Comparison of ENCODE assay signal across 9 mouse cellular contexts in the genomic region with DNA sequence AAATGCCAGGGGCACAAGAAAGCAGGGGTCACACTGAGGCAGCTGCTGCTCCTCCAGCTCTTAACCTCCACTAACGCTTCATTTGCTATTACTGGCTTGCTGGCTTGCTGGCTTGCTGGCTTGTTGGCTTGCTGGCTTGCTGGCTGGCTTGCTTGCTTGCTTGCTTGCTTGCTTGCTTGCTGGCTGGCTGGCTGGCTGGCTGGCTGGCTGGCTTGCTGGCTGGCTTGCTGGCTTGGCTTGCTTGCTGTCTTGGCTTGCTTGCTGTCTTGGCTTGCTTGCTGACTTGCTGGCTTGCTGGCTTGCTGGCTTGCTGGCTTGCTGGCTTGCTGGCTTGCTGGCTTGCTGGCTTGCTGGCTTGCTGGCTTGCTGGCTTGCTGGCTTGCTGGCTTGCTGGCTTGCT. TPM values are rescaled to one million over a fixed set of nuclear protein-coding genes. Genes with fewer than 3 reads are reported as not detected.
DNase-seq lines count a peak whose midpoint lies in the region.
"Not testable (repeated sequence)": the region's sequence is repeated elsewhere in the genome, so short reads cannot be mapped to it uniquely, and the experiment has no call there.
"Had no signal": no experiment of that assay in that cellular context is flagged by ENCODE, and none has a peak within 500 bp of the region (broad histone marks: within the 10 kb centered on the region; RNA-seq: fewer than 3 reads in every experiment).

No protein-coding gene starts in this region.

- peak; percentile 2 for DNase-seq in NIH3T3 (ENCODE audit: low read depth)
- DNase-seq in cerebellum, adult 11 months, result peak; percentile 70
- DNase-seq in cerebellum, postnatal 36 days, result peak; percentile 72 to 78
- DNase-seq in gastrocnemius, postnatal 25 days, result peak; percentile 91
- DNase-seq in heart, postnatal 25 days (ENCODE audit: low spot score), result peak; percentile 65
- DNase-seq in kidney, postnatal 25 days, result peak; percentile 47 to 60
- peak; percentile 85 for DNase-seq in left cerebral cortex, postnatal 4 days
- DNase-seq in right cerebral cortex, adult 18-20 months, result peak; percentile 15

- intact Hi-C loops in heart, postnatal 25 days (cut with DNase I), result loop anchor here (10.0 kb wide), 1 partner anchor 254 kb away; no protein-coding TSS in a partner anchor
- intact Hi-C loops in left cerebral cortex, postnatal 4 days (cut with DNase I), result not testable (repeated sequence)

RNA-seq across cellular contexts. Expression of a gene that starts 17.0 kb away (rescaled TPM):
- under 1 TPM in 1 of 2 experiments, not detected in 1; 0.11 TPM for total RNA-seq in gastrocnemius, postnatal 25 days (2021)
- total RNA-seq in heart, postnatal 25 days (2021), result 1 to 10 TPM in 1 of 2 experiments, under 1 TPM in 1; 0.92 to 1.6 TPM
- total RNA-seq in left cerebral cortex, postnatal 4 days (2021), result not detected
- total RNA-seq: left cerebral cortex, adult 2 months had no signal

RNA-seq across cellular contexts. Expression of a gene that starts 38.1 kb away (rescaled TPM):
- not detected for total RNA-seq in gastrocnemius, postnatal 25 days (2021)
- total RNA-seq in heart, postnatal 25 days (2021), result not detected
- not detected for total RNA-seq in left cerebral cortex, postnatal 4 days (2021)
- total RNA-seq: left cerebral cortex, adult 2 months had no signal

RNA-seq across cellular contexts. Expression of a gene that starts 52.5 kb away (rescaled TPM):
- 1 to 10 TPM in 1 of 2 experiments, under 1 TPM in 1; 0.38 to 1.3 TPM for total RNA-seq in gastrocnemius, postnatal 25 days (2021)
- 1 to 10 TPM; 2.8 to 3.7 TPM for total RNA-seq in heart, postnatal 25 days (2021)
- total RNA-seq in left cerebral cortex, postnatal 4 days (2021), result under 1 TPM; 0.22 to 0.40 TPM

Comparison
In these comparisons a context has a peak if more than half of its experiments do, and no peak if none do; other contexts are left out.
1. Peak in every context shown above with its lines: DNase-seq.
2. DNase-seq: peak in every context shown above with its lines; median percentile 91 in gastrocnemius, postnatal 25 days; 85 in left cerebral cortex, postnatal 4 days; 75 in cerebellum, postnatal 36 days; 70 in cerebellum, adult 11 months; 65 in heart, postnatal 25 days; 54 in kidney, postnatal 25 days; 15 in right cerebral cortex, adult 18-20 months; 2 in NIH3T3.